Mouse (Mus musculus) myocyte (in vitro differentiated cells): Measurements from ENCODE around the gene Cav1.

Experiments
- CEBPB ChIP-seq: IDR thresholded peaks from 2 replicates; pipeline ENCODE4 v1.6.1; 2011; ENCODE audit warnings: mild to moderate bottlenecking, moderate library complexity; ENCODE audit not compliant: poor library complexity, insufficient read depth, severe bottlenecking
- E2F4 ChIP-seq: IDR thresholded peaks from one replicate; pipeline ENCODE4 v1.6.1; 2011; ENCODE audit warnings: mild to moderate bottlenecking, control low read depth, moderate library complexity; ENCODE audit not compliant: insufficient read depth
- MAX ChIP-seq: IDR thresholded peaks from one replicate; pipeline ENCODE4 v1.6.1; 2011; ENCODE audit warnings: low read depth, mild to moderate bottlenecking, control low read depth
- MYOD1 ChIP-seq, 3 experiments: IDR thresholded peaks; one replicate each; pipeline ENCODE4 v1.6.1; 2011; ENCODE audit warnings: control low read depth in 2 of 3, low read depth in 2 of 3, mild to moderate bottlenecking in 2 of 3, moderate library complexity in 1 of 3; ENCODE audit not compliant: insufficient read length in 2 of 3, control insufficient read depth in 1 of 3
- MYOG ChIP-seq, 3 experiments: IDR thresholded peaks; one replicate each; pipeline ENCODE4 v1.6.1; 2011; ENCODE audit warnings: control low read depth in 2 of 3, low read depth in 2 of 3, mild to moderate bottlenecking in 2 of 3; ENCODE audit not compliant: insufficient read length in 2 of 3, control insufficient read depth in 1 of 3, insufficient read depth in 1 of 3
- POLR2A ChIP-seq: IDR thresholded peaks from one replicate; pipeline ENCODE4 v1.6.1; 2011; ENCODE audit warnings: low read depth, mild to moderate bottlenecking, control low read depth, moderate library complexity; ENCODE audit not compliant: insufficient read length
- POLR2AphosphoS2 ChIP-seq: IDR thresholded peaks from one replicate; pipeline ENCODE4 v1.6.1; 2011; ENCODE audit warnings: low read depth, control low read depth; ENCODE audit not compliant: insufficient read length
- REST ChIP-seq: IDR thresholded peaks from one replicate; pipeline ENCODE4 v1.6.1; 2011; ENCODE audit warnings: mild to moderate bottlenecking, control low read depth, moderate library complexity; ENCODE audit not compliant: insufficient read depth, insufficient read length
- SRF ChIP-seq: IDR thresholded peaks from one replicate; pipeline ENCODE4 v1.6.1; 2011; ENCODE audit warnings: low read depth; ENCODE audit not compliant: control insufficient read depth, insufficient read length
- TCF12 ChIP-seq: IDR thresholded peaks from one replicate; pipeline ENCODE4 v1.6.1; 2011; ENCODE audit warnings: mild to moderate bottlenecking, control low read depth; ENCODE audit not compliant: poor library complexity, insufficient read depth, severe bottlenecking
- TCF3 ChIP-seq: IDR thresholded peaks from one replicate; pipeline ENCODE4 v1.6.1; 2011; ENCODE audit warnings: low read depth, control low read depth; ENCODE audit not compliant: insufficient read length
- USF1 ChIP-seq: IDR thresholded peaks from one replicate; pipeline ENCODE4 v1.6.1; 2011; ENCODE audit warnings: low read depth, mild to moderate bottlenecking, control low read depth, moderate library complexity

DNA sequence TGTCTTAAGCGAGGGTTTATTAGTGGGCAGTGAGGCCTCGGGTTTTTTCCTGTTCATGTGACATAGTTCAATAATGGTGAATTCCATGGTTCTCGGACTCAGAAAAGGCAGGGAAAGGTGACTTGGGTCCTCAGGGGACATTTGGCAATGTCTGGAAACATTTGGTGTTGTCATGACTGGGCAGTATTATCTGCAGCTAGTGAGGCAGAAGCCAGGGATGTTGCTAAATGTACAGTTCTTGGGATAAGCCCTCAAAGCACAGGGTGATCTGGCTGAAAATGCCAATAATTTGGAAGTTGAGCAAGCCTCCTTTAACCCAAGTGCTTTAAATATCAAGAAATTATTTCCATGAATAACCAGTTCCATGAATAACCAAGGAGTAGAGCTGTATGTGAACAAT lies 27.8 kb upstream of the Cav1 start:
- TF ChIP-seq POLR2A (no peak), REST (no peak), E2F4 (no peak), POLR2AphosphoS2 (no peak), TCF12 (no peak), MYOG (IDR thresholded peaks at IDR 0.05; ENCODE audit: control insufficient read depth in 1 of 3, insufficient read depth in 1 of 3, insufficient read length in 2 of 3, low read depth in 2 of 3) (no peak), TCF3 (no peak), USF1 (no peak), MAX (no peak), MYOD1 (IDR thresholded peaks at IDR 0.05; ENCODE audit: control insufficient read depth in 1 of 3, insufficient read length in 2 of 3, low read depth in 2 of 3) (no peak), CEBPB (no peak), SRF (no peak)
